Mouse (Mus musculus) kidney, adult 8-10 months (tissue): ENCODE results near the gene Trappc13.

Experiments used
- DNase-seq, 2 experiments: peaks; one replicate each; pipeline ENCODE4 v3.0.0; 2022

The Trappc13 gene

GRCm38 (mm10) chr13:104113782-104114181 lies 64.5 kb downstream of the Trappc13 start:
- no peak for DNase-seq

- no peak for DNase-seq
These were observed 65.9 kb downstream of the Trappc13 start for GRCm38 (mm10) chr13:104112266-104112900.

GRCm38 (mm10) chr13:104110526-104110925 lies 67.7 kb downstream of the Trappc13 start:
- DNase-seq: no peak

- DNase-seq: peak; percentile 45 to 61
These were observed 68.3 kb downstream of the Trappc13 start for GRCm38 (mm10) chr13:104109816-104110521.

GRCm38 (mm10) chr13:104109288-104109815 lies 68.9 kb downstream of the Trappc13 start, which contains the start of the genes Nln and Sgtb:
Gene Nln (minus strand): TSS chr13:104109614.
Gene Sgtb (plus strand): TSS chr13:104109741.
- peak; percentile 87 to 88 for DNase-seq

DNA sequence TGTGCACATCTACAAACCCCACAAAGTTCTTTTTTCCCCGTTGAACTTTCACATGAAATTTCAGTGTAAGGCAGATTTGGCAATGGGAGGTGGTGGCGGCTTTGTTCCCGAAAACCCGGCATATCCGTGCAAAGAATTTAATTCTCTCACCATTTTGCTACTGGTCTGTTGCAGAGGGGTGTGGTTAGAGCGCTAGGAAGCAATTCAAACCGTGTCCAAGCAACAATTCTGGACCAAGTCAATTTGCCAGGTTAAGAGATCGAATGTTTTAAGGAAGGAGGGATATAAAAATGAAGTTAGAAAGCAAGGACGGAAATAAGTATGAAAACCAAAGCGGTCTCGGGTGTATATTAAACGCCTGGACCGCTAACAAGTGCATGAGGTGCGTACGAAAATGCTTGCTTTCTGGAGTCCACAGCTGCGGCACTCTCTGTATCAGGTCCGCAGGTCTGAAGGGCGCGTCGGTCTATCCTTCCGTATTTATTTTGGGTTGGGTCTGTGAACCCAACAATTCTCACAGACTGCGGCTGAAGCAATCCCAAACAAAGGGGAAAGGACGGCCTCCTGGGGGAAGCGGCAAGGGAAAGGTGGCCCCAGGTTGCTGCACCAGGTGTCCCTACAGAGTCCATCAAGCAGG lies 69.5 kb downstream of the Trappc13 start:
- DNase-seq: peak in 1 of 2 experiments; percentile 8

DNA sequence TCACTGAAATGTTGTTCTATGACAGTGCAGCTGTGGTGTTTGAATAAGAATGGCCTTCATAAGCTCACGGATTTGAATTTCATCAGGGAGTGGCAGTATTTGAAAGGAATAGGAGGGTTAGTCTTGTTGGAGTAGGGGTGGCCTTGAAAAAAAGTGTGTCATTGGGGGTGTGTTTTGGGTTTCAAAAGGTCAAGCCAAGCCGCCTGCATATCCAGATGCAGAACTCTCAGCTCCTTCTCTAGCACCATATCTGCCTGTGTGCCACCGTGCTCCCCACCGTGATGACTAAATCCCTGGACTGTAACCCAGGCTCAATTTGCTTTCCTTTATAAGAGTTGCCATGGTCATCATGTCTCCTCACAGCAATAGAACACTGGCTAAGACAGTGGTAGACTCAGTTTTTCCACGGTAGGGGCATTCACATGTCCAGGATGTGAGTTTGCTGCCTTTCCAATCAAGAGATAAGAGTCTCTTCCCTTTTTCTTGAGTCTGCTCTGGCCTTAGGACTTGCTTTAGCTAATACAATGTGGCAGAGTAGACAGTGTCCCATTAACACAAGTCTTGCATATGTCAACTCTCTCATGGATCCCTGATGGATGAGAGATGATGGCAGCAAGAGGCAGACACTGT lies 76.5 kb downstream of the Trappc13 start:
- DNase-seq: no peak

DNA sequence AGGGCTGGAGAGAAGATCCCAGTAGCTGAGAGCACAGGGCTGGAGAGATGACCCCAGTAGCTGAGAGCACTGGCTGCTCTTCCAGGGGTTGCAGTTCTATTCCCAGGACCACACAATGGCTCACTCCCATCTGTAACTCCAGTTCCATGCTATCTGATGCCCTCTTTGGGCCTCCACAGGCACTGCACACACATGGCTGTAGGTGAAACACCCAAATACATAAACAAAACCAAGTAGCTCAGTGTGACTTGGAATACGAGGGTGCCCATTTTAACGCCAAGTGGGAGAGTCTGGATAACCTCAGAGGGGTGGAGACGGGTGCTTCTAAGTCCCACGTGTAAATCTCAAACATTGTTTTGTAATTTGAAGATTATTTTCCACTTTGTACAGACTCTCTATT lies 77.9 kb downstream of the Trappc13 start:
- no peak for DNase-seq

DNA sequence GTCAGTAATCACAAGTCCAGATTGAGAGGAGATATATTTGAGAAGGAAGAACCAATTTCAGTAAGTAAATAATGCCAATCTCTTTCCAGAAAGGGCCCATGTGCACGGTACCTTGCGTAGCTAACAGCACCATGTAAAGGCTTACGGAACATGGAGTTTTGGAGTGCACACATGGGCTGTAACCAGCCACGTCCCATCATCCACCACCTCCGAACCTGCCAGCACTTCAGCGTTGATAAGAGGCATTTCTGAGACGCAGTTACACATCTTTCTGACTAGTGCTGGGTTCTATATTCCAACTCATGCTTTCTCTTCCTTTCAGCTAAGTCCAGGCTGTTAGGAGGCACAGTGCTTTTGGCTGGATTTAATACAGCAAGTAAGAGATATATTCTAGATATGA lies 81.1 kb downstream of the Trappc13 start:
- no peak for DNase-seq

DNA sequence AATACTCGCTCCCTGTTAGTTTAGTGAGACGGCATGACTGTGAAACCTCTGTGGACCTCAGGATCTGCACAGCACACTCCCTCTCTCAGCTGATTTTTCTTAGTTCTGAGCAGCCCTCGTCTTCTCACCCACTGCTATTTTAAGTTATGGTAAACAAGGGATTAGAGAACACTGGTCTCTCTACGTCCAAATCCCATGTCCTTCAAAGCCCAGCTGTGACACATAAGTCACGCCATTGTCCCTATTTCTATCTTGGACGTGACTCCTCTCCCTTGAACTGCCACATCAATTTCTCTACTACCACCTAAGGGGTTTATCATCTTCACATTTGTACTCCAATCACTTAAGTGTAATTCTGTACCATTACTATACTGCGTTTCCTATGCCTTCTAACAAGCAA lies 82.3 kb downstream of the Trappc13 start:
- no peak for DNase-seq

DNA sequence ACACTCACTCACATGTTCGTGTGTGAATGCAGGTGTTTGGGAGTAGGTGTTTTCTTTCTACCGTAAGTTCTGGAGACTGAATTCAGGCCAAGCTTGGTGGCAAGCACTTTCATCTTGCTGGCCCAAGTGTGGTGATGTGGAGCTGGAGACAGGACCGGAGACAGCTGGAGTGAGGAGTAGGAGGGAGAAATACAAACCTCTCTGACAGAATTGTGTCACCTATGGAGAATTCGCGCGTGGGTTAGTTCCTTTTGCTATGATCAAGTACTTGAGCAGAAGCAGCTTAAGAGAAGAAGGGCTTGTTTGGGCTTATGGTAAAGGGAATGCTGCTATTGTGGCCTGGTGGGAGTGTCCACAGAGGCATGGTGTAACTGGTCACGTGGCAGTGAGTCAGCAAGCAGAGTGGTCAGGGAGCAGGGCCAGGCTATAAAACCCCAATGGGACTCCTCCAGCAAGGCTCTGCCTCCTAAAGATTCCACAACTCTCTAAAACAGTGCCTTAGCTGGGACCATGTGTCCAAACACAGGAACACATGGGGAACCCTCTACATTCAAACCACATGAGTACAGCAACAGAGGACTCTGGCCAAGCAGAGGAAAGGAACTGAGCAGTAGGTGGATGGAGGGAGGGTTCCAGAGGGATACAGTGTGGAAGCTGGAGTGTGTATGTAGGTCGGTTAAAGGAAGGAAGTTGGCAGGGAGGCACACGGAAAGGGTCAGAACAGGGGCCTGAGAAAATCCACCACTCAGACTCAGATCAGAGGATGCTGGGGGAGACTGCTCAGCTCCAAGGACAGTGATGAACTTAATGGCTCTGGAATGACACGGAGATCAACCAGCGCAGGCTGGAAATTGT lies 83.5 kb downstream of the Trappc13 start:
- DNase-seq: no peak
